Mouse (Mus musculus) megakaryocyte, embryonic 14.5 days (primary cell): Measurements from ENCODE around the gene Actr6.
A peak's percentile ranks its signal among the peaks of the same experiment; 100 is the strongest.

Source experiments
- FLI1 ChIP-seq: IDR thresholded peaks from 2 replicates; pipeline ENCODE4 v1.6.1; 2012; ENCODE audit warnings: low read length, inconsistent platforms, mixed read lengths
- GATA1 ChIP-seq: IDR thresholded peaks from 3 replicates; pipeline ENCODE4 v1.6.1; 2012; ENCODE audit warnings: mixed read lengths, low read length, inconsistent platforms, borderline replicate concordance

DNA sequence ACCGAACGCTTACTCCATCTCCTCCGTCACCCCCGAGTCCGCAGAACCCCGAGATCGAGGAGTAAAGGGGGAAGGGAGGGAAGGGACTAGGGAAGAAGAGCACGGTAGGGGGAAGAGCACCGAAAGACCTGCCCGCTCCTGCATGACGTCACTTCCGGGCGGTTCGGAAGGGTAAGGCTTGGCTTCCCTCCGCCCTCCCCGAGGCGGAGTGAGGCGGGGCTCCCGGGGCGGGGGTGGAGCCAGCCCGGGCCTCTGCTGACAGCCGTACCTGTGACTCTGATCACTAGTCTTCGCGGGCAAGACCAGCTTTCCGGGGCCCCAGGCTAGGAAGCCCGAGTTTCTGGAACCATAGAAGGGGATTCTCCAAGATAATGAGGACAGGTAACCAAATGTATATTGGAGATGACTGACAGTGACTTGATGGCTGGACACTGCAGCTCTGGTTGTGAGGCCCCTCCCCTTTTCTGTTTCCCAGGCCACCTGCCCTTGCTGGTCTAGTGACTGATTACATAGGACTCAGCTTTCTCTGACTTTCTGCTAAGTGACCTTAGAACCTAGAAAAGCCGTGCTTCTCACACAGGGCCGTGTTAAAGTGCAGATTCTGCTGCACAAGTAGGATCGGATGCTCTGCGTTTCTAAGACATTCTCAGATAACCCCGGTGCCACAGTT lies 45.8 kb downstream of the Actr6 start, which contains the start of gene Scyl2:
- TF ChIP-seq GATA1: no peak
- 0 out of 2 replicates have a peak, but pooled peaks have one; percentile 17 for TF ChIP-seq FLI1
